Mouse (Mus musculus) midbrain, embryonic 11.5 days (tissue): Measurements from ENCODE around the gene Atp13a3. TPM values are rescaled to one million over a fixed set of nuclear protein-coding genes. Genes with fewer than 3 reads are reported as not detected.
"Not testable (repeated sequence)": the region's sequence is repeated elsewhere in the genome, so short reads cannot be mapped to it uniquely, and the experiment has no call there.

Source experiments
- ATAC-seq: fragments of 200-750 bp; cut with Nextera tagmentation; 2 replicates; pipeline ENCODE4 v1.8.0; 2017; ENCODE audit warnings: moderate TSS enrichment, moderate library complexity; ENCODE audit not compliant: low FRiP score
- DNase-seq: peaks from one replicate; pipeline ENCODE4 v3.0.0; 2015; ENCODE audit warnings: low spot score; ENCODE audit errors: missing footprints
- H3K27ac ChIP-seq: fragments of 300-500 bp; sonication (generic); 2 replicates; pipeline ENCODE4 v1.5.1; 2014; ENCODE audit warnings: low read depth, low read length
- H3K27me3 ChIP-seq: fragments of 300-500 bp; sonication (generic); 2 replicates; pipeline ENCODE4 v1.6.1; 2014; ENCODE audit warnings: mild to moderate bottlenecking, low read length, moderate library complexity, mixed read lengths; ENCODE audit not compliant: control insufficient read depth, insufficient read depth
- H3K36me3 ChIP-seq: fragments of 300-500 bp; sonication (generic); 2 replicates; pipeline ENCODE4 v1.6.1; 2014; ENCODE audit warnings: mild to moderate bottlenecking, low read length, moderate library complexity, mixed read lengths; ENCODE audit not compliant: control insufficient read depth, insufficient read depth
- H3K4me1 ChIP-seq: fragments of 300-500 bp; sonication (generic); 2 replicates; pipeline ENCODE4 v1.6.1; 2014; ENCODE audit warnings: low read length; ENCODE audit not compliant: control insufficient read depth, insufficient read depth
- H3K4me2 ChIP-seq: fragments of 300-500 bp; sonication (generic); 2 replicates; pipeline ENCODE4 v1.6.1; 2014; ENCODE audit warnings: mild to moderate bottlenecking, moderate library complexity
- H3K4me3 ChIP-seq: fragments of 300-500 bp; sonication (generic); 2 replicates; pipeline ENCODE4 v1.5.1; 2014; ENCODE audit warnings: low read depth, low read length
- H3K9ac ChIP-seq: fragments of 300-500 bp; sonication (generic); 2 replicates; pipeline ENCODE4 v1.6.1; 2014; ENCODE audit warnings: low read length
- H3K9me3 ChIP-seq: fragments of 300-500 bp; sonication (generic); 2 replicates; pipeline ENCODE4 v1.6.1; 2016; ENCODE audit warnings: low read length; ENCODE audit not compliant: control insufficient read depth
- WGBS: fragments of 180-500 bp; shearing (Covaris S2); extraction: QIAGEN DNeasy Blood & Tissue Kit; methylation state at CpG from one replicate; pipeline ENCODE4 v1.1.7; 2014; 5-methylcytosine and 5-hydroxymethylcytosine counted together
- polyA plus RNA-seq: library from polyadenylated mRNA; unstranded; fragments of >200 nt; fragmentation: Nextera tagmentation; extraction: Ambion mirVana; gene quantifications from 2 replicates; pipeline ENCODE4 v1.2.1, GENCODE M21; 2014

The Atp13a3 gene
- 11.0 and 11.1 TPM in 2 replicates for polyA plus RNA-seq

DNA sequence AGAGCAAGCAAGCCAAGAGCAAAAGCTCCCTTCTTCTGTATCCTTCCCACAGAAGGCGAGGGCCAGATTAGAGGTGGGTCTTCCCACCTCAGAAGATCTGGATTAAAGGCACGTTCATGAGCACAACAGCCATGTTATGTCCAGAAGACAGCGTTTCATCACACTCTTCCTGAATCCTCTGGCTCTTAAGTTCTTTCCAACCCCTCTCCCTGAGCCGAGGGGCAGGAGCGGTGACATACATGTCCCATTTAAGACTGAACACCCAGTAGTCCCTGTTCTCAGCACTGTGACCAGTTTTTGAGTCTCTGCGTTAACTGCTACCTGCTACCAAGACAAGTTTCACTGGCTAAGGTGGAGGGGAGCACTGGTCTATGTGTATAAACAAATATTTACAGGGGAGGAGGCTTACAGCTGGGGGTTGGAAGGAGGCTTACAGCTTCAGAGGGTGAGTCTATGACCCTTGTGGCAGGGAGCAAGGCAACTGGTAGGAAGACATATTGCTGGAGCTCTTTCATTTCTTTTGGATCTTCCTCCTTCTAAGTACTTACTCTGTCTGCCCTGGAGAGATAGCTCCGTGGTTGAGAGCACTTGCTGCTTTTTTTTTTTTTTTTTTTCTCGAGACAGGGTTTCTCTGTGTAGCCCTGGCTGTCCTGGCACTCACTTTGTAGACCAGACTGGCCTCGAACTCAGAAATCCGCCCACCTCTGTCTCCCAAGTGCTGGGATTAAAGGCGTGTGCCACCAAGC is at the start of gene Atp13a3:
TSS of gene Atp13a3 (minus strand) at position 51 of the 746 bp plus-strand sequence.
- Histone ChIP-seq H3K4me3 (no peak within 1 kb of the TSS), H3K9me3 (no peaks in the 10 kb centered on the region), H3K9ac (no peak within 1 kb of the TSS), H3K4me2 (no peak within 1 kb of the TSS), H3K27me3 (no peaks in the 10 kb centered on the region), H3K27ac (no peak within 1 kb of the TSS), H3K36me3 (no peaks in the 10 kb centered on the region), H3K4me1 (no peaks in the 10 kb centered on the region)
- WGBS = 81% methylated on average over 11 of the region's 11 CpGs
- DNase-seq (no peak), ATAC-seq (no peak)

DNA sequence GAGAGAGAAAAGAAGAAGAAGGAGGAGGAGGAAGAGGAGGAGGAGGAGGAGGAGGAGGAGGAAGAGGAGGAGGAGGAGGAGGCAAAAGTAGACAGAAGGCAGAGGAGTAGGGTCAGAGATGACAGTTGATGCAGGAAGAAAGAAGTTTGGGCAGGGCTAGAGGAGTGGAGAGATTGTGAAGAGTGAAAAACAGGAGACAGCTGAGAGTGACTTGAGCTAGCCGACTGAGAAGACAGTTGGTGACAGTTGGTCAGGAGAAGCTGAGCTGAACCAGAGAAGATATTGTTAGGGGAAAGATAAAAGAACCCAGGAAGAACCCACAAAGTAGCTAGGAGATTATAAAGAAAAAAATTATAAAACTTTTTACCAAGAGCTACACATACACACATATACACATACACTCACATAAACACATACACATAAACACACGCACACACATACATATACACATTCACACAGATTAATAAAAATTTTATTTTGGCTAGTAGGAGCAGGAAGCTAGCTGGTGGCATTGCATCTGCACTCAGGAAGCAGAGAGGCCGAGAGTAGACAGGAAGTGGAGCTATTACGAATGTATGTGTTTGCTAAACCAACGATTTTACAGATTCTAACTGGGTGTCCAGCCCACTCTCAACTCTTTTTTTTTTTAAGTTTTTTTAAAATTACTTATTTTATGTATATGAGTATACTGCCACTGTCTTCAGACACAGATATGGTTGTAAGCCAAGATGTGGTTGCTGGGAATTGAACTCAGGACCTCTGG is 47.6 kb upstream of the Atp13a3 start:
- no peak overlapping the region for H3K27ac ChIP-seq
- no peaks in the 10 kb centered on the region for H3K9me3 ChIP-seq
- WGBS = 87% methylated on average over 5 of the region's 5 CpGs
- no peak for DNase-seq
- no peaks in the 10 kb centered on the region for H3K27me3 ChIP-seq
- no peak for ATAC-seq
- no peak overlapping the region for H3K4me2 ChIP-seq
- no peak overlapping the region for H3K9ac ChIP-seq
- no peaks in the 10 kb centered on the region for H3K4me1 ChIP-seq
- no peaks in the 10 kb centered on the region for H3K36me3 ChIP-seq
- no peak overlapping the region for H3K4me3 ChIP-seq

DNA sequence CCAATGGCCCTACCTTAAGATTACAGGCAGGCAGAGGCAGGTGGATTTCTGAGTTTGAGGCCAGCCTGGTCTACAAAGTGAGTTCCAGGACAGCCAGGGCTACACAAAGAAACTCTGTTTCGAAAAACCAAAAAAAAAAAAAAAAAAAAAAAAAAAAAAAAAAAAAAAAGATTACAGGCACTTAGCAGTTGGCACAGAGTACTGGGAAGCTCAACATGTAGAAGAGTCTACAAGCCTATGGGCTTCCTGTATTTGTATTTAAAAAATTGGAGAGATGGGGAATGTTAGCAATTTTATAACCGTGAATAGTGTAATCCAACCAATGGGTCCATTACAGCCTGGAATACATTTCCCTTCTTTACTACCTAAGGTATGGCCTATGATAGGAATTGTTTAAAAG is 45.4 kb upstream of the Atp13a3 start:
- not testable (repeated sequence) for H3K27ac ChIP-seq, H3K36me3 ChIP-seq, H3K27me3 ChIP-seq, H3K4me2 ChIP-seq, ATAC-seq, H3K9me3 ChIP-seq, H3K4me3 ChIP-seq, DNase-seq, H3K4me1 ChIP-seq, H3K9ac ChIP-seq
- 80% methylated on average over 2 of the region's 2 CpGs for WGBS

DNA sequence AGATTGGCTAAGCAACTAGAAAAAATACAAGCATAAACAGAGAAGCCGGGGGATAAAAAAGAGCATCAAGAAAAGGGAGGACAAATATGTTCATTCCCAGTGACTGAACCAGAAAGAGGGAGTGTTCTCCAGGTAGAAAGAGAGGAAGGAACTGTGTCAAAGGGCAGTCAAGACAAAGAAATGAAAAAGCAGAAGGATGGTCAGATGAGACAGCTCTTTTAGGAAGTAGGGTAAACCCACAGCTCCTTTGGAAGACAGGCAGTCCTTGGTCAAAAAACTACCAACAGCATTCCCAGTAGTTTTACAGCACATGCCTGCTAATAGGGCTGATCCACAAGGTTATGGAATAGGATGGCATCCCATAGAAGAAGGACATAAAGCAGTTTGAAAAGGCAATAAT is 43.2 kb upstream of the Atp13a3 start:
- Histone ChIP-seq H3K9me3 (no peaks in the 10 kb centered on the region), H3K4me3 (no peak overlapping the region), H3K36me3 (no peaks in the 10 kb centered on the region), H3K4me1 (no peaks in the 10 kb centered on the region), H3K9ac (no peak overlapping the region), H3K27me3 (no peaks in the 10 kb centered on the region), H3K4me2 (no peak overlapping the region), H3K27ac (no peak overlapping the region)
- no peak for DNase-seq
- no peak for ATAC-seq
- WGBS = 94% methylated on average over 1 of the region's 1 CpGs

DNA sequence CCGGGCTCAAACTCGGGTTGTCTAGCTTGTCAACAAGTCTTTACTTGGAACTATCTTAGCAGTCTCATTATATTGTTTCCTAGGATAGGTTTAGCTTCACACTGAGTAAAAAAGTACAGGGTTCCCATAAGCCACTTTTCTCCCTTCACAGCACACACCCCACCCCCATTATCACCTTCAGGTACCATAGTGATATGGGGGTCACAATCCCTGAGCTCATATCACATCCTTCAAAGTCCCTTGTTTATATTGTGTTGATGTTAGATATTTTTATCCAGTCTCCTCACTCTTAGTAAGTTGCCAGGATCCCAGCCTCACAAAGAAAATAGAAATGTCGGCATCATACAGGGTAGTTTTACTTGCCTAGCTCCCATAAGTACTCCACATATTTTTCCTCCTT is 42.4 kb upstream of the Atp13a3 start:
- Histone ChIP-seq H3K9ac (no peak overlapping the region), H3K4me2 (no peak overlapping the region), H3K4me1 (no peaks in the 10 kb centered on the region), H3K9me3 (no peaks in the 10 kb centered on the region), H3K4me3 (no peak overlapping the region), H3K36me3 (no peaks in the 10 kb centered on the region), H3K27ac (no peak overlapping the region), H3K27me3 (no peaks in the 10 kb centered on the region)
- no peak for ATAC-seq
- no peak for DNase-seq
- WGBS = 78% methylated on average over 3 of the region's 3 CpGs

DNA sequence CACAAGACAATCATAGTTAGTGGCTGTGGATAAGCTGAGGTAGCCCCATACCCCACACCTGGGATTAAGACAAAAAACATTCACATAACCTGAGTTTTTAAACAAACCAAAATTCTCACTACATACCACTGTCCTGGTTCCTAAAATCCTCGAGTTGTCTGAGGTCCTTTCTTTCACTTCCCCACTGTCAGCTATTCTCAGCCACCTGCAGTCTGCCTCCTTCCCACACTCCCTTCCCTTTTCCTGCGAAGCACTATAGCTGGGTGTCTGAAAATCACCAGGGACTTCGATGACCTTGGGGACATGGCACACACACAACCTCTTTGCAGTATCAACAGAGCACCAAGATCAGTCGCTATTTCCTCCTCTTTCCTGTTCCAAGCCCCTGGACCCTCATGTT is 41.9 kb upstream of the Atp13a3 start:
- Histone ChIP-seq H3K9me3 (no peaks in the 10 kb centered on the region), H3K27me3 (no peaks in the 10 kb centered on the region), H3K36me3 (no peaks in the 10 kb centered on the region), H3K9ac (no peak overlapping the region), H3K4me2 (no peak overlapping the region), H3K4me1 (no peaks in the 10 kb centered on the region), H3K4me3 (no peak overlapping the region), H3K27ac (no peak overlapping the region)
- WGBS = 74% methylated on average over 4 of the region's 4 CpGs
- DNase-seq = no peak
- ATAC-seq = no peak

DNA sequence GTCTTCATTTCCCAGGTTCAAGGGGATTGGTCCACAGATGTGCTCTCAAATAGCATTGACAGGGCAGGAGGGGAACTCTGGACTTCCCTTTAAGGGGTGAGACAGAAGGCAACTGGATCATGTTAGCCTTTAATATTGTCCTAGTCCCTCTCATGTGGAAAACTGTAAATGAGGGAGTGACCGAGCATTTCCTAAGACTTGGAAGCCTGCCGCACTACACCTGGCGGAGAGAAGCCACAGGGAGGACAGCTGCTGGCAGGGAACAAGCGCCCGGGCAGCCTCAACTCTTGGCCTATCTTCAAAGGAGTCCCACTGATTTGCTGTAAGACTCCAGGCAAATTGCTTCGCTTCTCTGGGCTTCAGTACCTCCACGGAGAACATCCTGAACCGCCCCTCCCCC is 37.6 kb upstream of the Atp13a3 start:
- DNase-seq = no peak
- Histone ChIP-seq H3K4me3 (no peak overlapping the region), H3K9ac (no peak overlapping the region), H3K36me3 (no peaks in the 10 kb centered on the region), H3K4me2 (no peak overlapping the region), H3K27me3 (no peaks in the 10 kb centered on the region), H3K4me1 (no peaks in the 10 kb centered on the region), H3K27ac (no peak overlapping the region), H3K9me3 (no peaks in the 10 kb centered on the region)
- 58% methylated on average over 8 of the region's 8 CpGs for WGBS
- no peak for ATAC-seq

DNA sequence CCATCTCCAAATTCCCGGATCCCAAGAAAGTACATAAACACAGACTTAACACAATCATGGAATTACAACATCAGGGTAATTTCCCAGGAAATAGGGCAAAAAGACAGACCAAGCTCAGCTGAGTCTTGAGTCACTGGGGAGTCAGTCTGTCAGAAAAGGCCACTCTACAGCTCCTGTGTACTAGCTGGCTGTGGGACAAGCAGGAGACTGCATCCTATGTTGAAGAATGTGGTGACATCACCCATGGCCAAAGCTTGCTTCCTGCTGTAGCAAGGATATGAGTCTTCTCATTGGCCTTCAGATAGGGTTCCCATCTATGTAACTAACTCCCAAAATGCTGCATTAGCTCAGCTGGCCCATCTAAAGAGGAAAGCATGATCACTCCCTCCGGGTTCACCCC is 36.7 kb upstream of the Atp13a3 start:
- DNase-seq = no peak
- WGBS = 89% methylated on average over 2 of the region's 2 CpGs

DNA sequence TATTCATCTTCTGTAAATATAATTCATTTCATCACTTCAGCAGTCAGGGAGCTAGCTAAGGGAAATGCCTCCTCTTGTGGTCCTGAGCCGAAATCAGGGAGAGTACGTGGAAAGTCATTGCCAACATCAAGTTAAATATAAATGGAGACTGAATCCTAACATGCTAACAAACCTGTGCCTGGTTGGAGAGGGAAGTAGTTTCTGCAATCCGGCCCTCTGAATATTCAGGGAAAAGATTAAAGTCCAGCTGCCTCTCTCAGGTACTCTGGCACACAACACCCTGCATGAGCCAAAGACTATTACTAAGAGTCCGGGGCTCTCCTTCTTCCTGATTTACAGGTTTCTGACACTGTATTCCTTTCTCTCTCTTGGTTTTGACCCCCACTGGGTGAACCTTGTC is 35.6 kb upstream of the Atp13a3 start:
- no peak overlapping the region for H3K27ac ChIP-seq
- no peak overlapping the region for H3K9ac ChIP-seq
- no peak overlapping the region for H3K4me3 ChIP-seq
- no peak for ATAC-seq
- H3K4me2 ChIP-seq = no peak overlapping the region
- H3K9me3 ChIP-seq = no peaks in the 10 kb centered on the region
- WGBS = 93% methylated on average over 4 of the region's 4 CpGs
- H3K4me1 ChIP-seq = no peaks in the 10 kb centered on the region
- no peak for DNase-seq
- H3K36me3 ChIP-seq = no peaks in the 10 kb centered on the region
- no peaks in the 10 kb centered on the region for H3K27me3 ChIP-seq

More for the DNA sequence above, 36.7 kb upstream of the Atp13a3 start:
- no peak overlapping the region for H3K9ac ChIP-seq
- H3K9me3 ChIP-seq = no peaks in the 10 kb centered on the region
- no peak for ATAC-seq
- no peak overlapping the region for H3K4me2 ChIP-seq
- H3K4me3 ChIP-seq = no peak overlapping the region
- no peaks in the 10 kb centered on the region for H3K27me3 ChIP-seq
- H3K4me1 ChIP-seq = no peaks in the 10 kb centered on the region
- no peaks in the 10 kb centered on the region for H3K36me3 ChIP-seq
- no peak overlapping the region for H3K27ac ChIP-seq
